Mouse (Mus musculus) yolk sac, embryonic 10.5 days (tissue): ENCODE data around the gene Ralgps2.

ENCODE experiments used
- DNase-seq: peaks from one replicate; pipeline ENCODE4 v3.0.0-alpha.2; 2017; ENCODE audit warnings: low spot score

The Ralgps2 gene

DNA sequence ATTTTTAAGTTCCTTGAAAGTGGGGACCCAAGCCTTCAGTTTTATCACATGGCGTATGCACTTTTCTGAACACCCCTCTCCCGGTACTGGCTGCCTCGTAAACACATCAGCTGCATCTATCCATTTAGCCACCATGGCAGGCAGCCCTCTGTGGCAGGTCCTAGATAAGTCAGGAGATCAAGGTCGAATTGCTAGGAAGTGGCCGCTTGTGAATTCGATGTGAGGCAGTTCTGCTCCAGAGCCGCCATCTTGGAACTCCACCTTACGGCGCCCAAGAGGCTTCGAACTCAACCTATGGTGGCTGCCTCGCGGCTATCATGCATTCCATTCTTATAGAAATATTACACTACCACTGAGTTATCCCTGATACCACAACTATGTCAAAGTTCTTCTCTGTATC is 14.8 kb upstream of the Ralgps2 start:
- DNase-seq: no peak

DNA sequence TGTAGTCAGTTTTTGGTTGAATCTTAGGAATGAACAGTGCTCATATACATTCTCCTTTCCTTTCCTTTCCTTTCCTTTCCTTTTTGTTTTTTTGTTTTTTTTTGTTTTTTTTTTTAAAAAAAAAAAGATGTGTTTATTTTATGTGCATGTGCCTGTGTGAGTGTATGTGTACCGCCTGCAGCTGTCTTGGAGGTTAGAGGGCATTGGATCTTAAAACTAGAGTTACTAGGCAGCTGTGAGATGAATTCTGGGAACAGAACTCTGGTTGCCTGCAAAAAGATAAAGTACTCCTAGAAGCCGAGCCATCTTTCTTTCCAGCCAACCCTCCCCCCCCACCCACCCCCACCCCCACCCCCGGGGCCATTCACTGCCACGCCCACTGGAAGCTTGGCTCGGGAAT is 10.9 kb upstream of the Ralgps2 start:
- DNase-seq: no peak

DNA sequence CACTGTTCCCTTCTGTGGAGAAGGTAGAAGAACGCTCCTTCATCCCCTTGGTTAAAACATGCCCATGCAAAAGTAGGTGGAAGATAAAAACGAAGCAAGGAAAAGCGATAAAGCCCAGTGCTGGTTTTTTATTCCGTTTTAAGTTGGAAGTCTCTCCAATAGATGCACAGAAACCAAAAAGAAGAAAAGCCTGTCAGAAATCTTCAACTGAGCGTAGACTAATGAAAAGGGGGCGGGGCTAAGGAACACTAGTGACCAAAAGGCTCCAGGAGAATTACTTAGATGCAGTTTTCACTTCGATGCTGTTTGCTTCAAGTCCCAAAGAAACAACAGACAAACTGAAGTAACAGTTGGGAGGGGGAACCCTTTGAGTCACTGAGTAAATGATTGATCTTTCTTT is 1.2 kb upstream of the Ralgps2 start:
- DNase-seq: no peak

DNA sequence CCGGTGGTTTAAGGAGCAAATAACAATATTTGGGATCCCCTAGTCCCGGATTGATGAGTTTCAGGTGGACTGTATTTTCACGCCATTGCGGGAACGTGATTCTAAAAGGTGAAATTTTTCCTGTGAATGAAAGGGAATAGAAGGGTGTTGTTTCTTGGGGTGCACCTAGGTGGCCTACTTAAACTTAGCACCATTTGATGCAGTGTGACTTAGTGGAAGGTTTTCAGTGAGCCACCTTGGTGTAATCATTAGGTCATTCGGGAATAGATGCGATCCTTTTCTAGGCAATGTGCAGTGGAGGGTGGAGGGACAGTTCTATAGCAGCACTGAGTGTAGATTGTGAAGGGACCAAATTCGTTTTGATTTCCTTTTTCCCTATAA is 706 bp upstream of the Ralgps2 start:
- no peak for DNase-seq

DNA sequence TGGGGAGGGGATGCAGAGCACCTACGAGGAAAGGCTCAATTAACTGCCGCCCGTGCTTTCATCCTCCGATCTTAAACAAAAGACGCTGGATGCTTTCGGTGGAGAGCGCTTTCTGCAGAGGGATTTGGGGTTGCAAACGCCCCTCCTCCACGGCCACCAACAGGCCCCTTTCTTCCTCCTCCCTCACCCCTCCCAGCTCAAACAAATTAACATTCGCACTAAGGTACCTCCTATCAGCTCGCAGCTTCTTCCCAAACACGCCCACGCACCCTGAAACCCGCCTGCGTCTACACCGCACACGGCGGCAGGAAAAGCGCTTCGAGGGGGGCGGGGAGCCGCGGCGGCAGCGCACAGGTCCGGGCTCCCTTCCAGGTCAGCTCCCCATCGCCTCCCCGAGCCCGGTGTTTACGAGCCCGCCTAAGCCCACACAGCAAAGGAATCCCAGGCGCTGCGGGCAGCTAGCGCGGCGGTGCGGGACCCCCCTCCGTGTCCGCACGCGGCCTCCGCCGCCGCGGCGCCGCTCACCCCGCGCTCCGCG is 652 bp downstream of the Ralgps2 start:
- DNase-seq: peak; percentile 66

DNA sequence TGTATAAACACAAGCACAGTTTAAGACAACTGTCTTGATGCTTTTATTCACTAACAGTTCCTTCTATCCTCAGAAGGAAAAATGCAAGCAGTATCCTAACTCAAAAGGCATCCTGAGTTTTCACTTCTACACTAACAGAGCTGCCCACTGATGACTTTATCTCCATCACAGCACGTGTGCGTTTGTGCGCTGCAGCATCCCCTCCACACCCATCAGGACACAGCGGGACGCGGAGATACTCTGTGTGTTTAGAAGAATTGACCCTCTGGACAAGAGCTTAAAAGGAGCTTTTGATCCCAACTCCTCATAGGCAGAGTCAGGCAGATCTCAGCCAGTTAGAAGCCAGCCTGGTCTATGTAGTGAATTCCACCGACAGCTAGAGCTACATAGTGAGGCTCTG is 2.0 kb downstream of the Ralgps2 start:
- no peak for DNase-seq

DNA sequence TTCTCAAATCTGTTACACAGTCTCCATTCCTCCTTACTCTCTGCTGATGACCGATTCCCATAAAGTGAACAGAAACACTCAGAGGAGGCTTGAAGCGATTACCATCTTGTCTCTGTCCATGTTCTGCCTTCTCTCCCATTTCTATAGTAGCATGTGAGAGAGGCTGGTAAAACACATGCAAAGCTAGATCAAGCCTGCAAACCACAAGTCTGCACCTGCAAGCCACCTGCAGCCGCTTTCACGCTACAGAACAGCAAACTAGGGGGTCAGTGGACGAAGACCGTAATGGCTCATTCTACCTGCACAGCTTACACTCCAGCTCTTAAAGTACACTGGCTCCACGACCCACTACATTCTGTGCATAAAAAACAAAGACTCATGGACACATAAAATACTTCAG is 5.7 kb downstream of the Ralgps2 start:
- no peak for DNase-seq

DNA sequence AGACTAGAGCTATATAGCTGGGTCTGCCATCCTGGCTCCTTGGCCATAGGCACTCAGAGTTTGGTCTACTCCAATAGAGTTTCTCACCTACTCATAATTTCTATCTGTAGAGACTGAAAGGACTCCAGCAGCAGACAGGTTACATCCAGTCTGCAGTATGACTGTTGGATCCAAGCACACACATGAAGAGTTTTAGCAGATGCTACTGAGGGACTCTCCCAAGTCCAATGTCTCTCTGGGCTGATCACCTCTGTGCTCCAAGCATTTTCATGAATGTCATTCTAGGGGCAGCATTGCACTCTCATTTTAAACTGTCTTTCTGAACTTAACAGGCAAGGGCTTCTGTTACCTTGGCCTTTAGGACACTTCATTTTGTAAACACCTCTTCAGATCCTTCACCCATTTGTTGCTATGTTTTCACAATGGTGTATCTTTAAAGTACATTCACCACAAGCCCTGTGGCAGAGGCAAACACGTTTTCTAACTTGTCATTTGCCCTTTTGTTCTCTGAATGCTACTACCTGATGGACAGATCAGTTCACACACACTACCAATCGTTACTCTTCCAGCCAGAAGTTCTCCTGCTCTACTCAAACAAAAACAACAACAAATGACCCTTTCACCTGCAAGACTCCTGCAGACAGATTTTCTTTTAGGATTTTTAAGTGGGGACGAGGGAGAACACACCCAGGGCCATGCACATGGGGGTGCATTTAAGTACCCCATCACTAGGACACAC is 7.2 kb downstream of the Ralgps2 start:
- DNase-seq: no peak

DNA sequence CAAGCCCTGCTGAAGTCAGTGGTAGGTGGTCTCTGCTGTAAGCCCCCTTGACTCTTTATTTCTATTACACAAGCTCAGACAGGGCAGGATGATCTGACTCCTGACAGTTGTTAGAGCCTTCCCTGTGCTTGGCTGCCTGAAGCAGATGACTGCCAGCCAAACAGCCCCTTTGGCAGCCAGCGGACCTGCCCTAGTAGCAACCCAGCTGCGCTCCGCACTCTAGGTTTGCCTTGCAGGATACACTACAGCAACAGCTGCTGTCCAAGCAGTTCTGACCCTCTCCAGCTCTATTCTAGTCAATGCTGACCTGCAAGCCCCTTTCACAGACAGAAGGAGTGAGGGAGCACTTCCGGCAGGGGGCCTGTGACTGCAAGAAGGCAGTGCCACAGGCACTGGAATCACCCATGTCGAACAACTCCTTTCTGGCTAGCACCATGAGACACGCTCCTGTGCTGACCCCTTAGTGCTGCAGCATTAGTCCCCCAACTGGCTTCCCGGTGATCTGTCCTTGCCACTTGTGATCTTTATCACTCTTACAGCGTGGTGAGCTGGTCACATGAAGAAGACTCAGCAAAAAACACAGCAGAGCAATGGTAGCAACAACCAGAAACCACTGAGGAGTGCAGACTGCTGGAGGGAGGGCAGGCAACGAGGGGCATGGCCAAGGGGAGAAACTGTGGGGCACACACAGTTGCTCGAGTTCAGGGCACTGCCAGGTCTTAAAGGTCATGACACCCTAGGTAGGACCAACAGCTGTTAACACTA is 8.1 kb downstream of the Ralgps2 start:
- DNase-seq: no peak

DNA sequence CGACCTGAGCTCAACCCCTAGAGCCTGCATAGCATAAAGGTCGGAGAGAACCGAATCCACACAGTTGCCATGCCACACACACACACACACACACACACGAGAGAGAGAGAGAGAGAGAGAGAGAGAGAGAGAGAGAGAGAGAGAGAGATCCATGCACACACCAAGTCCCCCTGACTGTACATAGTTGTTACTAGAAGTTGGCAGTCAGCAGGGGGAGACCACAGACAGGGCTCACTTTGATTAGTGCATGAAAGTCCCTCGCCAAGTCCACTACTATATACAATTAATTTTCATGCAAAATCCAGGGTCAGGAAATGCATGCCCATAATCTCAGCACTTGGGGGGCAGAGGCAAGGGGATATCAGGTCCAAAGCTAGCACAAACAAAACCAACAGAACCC is 9.2 kb downstream of the Ralgps2 start:
- no peak for DNase-seq

DNA sequence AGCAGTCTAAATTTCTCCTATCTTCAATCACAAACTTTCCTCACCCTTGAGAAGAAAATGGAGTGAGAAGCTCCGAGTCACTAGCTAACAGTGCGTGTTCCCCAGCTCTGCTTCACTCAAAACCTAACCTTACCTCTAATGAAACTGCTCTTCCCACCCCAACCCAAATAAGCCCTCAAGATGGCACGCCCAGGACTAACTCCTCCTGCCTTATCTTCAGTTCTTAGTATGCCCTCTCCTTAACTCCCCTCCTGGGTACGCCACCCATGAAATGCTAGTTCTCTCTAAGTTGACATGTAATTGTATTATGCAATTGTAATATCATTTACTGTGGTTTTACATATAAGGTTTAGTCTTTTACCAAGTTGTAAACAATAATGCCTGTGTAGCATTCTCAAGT is 11.2 kb downstream of the Ralgps2 start:
- DNase-seq: no peak

DNA sequence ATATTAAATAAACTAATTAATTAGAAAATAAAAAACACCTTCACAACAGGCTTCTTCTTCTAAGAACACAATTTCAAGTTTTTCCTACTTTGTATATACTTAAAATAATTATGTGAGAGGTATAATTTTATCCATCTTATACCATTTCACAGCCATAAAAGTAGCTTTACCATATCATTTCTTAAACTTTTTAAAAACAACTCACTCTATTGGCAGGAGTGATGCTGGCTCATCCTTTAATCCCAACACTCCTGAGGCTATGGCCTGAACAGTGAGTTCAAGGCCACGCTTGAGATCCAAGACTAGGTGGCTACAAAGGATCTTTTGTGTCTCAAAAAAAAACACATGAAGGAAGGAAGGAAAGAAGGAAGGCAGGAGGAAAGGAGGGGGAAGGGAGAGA is 15.9 kb downstream of the Ralgps2 start:
- DNase-seq: no peak

DNA sequence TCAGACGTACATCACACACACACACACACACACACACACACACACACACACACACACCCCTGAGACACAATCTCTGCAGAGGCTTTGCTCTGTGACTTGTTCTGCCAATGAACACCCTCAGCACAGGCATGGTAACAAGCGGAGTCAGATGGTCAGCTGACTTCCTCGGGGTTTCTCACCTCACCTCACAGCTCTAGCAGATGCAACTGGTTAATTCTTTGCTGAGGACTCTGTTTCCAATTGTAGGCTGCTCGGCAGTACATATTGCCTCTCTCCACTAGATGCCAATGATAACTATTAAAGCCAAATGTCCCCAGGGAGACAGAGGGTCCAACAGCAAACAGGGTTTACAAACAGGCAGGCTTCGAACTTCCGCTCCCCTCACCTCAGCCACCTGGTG is 16.5 kb downstream of the Ralgps2 start:
- no peak for DNase-seq

DNA sequence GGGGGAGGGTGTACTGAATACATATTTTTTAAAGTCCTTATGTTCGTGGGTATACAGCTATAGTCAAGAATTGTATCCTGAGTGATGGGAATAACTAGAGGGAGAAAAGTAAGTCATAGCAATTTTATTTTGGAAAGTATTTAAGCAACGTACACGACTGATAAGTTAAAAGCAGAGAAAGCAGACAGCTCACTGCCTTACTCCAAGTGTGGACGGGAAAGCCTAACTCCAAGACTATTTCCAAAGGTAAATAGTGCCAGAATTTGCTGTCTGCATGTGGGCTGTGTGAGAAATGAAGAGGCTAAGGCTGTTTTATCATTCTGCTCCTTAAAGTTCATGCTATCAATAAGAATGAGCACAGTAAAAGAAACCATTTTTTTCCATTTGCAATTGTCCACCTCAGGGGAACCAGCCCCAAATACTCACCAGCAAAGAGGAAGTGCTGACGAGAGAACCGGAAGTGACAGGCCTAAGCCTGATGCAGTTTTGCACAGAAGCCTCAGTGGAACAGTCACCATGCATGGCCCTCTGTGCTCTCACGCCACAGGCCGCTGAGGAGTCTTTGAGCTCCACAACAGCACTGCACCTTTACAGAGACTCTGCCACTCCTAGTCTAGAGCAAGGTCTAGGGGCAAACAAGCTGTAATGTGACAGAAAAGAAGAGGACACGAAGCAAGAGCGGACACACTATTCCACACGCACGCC is 18.0 kb downstream of the Ralgps2 start:
- no peak for DNase-seq

DNA sequence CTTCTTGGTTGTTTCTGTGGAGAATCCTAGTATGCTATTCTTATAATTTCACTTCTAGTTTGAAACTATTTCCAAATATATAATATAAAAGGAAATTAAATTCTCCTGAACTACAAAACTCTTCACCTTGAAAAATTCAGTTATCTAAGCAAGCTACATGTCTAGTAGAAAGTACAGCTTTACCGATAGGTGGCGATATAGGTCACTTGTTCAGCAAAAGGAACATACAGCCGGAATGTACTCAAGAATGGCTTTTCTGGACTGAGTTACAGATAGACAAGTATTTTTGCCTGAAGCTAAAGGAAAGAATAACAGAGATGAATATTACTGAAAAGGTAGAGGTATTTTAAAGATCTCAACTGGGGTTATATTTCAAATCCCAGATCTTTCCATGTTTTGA is 22.0 kb downstream of the Ralgps2 start:
- DNase-seq: no peak

DNA sequence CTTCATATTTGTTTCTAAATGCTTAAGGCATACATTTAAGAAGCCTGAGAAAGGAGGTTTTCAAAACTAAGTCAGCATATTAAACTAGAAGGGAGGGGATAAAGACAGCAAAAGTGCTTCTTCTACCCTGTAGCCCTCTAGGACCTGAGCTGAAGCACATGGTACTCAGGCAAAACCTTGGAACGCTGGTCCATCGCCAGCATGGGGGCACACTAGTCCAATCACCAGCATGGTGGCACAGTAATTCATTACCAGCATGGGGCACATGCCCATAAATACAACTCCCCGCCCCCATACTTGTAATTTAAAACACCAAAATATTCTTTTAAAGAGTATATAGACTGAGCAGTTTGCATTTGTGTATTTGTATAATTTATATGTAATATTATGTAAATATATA is 23.1 kb downstream of the Ralgps2 start:
- DNase-seq: no peak

DNA sequence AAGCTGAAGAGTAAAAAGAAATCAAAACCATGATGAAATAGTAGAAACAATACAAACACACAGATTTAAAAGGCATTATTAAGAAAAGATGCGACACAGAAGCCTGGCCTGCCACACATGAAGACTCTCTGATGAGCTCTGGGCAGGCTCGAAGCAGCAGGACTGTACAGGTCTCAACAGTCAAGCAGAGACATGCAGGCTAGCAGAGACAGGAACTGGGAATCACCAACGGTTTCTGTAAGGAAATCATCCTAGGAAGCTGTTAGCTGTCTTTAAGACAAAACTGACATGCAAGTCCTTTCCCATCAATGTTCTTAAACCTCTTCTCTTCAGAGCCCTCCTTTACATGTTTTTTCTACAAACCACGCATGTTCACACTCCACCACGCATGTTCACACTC is 24.5 kb downstream of the Ralgps2 start:
- DNase-seq: no peak

DNA sequence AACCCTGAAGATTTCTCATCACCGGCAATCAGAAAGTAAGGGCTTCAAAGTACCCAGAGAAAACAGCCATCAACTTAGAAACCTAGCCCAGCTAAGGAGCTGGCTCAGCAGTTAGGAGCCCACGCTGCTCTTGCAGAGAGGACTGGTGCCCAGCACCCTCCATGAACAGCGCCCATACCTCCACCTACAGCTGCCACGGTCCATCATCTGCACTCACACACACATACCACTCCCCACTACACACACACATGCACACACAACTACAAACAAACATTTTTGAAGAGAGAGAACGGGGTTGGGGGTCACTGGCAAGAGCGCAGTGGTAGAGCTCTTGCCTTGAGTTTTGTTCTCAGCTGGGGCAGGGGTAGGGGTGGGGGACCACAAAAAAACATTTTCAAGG is 26.2 kb downstream of the Ralgps2 start:
- DNase-seq: no peak

DNA sequence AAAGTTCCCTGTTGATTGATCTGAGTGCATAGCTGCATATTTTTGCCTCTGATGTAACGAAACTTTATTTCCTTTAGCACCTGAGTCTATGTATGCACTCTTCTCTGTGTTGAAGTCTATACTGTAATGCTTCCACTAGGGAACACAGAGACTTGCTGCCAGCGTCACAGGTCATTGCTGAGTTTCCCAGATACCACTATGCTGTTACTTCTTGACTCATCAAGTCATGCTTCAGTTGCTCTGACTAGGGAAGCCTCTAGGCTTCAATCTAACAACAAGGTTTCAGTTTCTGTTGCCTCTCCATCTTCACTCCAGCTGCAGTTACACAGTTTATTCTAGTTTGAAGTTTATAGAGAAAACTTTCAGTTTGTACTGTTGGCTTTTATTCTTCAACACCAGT is 28.5 kb downstream of the Ralgps2 start:
- DNase-seq: no peak

DNA sequence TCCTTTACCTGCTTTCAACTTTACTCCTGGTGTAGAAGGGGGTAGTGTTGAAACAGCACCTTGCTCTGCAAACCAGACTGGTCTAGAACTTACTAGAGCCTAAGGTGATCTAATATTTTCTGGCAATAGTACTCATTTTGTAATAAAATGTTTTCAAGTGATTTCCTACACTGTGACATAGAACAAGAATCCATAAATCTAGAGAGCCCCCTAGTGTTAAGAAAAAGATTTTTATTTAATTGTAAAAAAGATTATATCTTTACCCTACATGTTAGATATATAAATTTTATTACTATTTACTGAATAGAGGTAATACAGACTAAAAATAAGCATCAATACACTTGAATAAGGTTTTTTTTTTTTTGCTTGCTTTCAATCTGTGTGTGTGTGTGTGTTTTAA is 29.6 kb downstream of the Ralgps2 start:
- DNase-seq: no peak

DNA sequence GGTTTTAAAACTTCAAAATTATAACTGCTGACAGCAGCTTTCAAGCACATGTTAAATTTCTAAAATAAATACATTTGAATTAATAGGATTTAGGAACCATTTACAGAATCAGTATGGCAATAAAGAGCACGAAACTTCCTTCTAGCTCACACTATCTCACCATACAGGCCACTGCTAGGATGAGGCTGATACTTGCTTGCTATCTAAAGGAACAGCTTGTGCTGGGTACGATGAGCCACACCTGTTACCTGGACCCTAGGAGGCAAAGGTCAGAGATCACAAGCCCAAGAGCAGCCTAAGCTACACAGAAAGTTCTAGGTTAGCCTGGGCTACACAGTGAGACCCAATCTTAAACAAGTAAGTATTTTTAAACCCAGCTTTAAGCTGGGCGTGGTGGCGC is 30.2 kb downstream of the Ralgps2 start:
- no peak for DNase-seq

DNA sequence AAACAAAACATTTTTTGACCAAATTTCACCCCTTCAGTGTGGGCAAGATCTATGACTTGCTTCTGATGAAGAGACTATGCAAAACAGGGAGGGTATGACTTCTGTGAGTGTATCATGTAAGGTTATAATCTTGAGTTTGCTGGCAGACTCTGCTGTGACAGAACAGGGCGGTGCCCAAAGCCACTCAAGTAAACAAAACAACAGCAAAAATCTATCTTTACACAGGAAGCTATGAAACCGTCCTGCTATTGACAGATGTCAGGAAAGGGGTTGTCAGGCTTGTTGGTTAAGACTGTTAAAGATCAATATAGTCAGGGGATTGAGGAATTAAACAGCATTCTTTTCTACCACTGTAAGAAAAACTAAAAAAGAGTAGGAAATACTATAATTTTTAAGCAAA is 33.8 kb downstream of the Ralgps2 start:
- no peak for DNase-seq

DNA sequence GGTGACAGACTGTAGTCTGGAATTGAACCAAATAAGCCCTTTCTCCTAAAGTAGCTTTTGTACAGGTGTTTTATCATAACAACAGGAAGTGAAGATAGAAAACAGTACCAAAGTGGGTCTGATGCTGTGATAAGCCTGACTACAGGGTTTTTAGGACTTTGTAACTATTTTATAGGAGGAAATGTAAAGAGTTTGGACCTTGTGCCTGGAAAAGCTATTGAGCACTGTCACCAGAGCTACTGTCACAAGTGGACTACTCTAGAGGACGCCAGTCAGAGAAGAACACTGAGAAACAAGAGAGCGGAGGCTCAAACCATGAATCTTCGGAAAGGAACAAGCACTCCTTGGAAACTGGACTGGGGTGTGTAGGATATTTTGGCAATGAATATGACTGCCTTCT is 35.5 kb downstream of the Ralgps2 start:
- no peak for DNase-seq
